Mouse (Mus musculus) cortical plate, adult 2 months (tissue): Measurements from ENCODE around the gene Lamp1. TPM values are rescaled to one million over a fixed set of nuclear protein-coding genes. Genes with fewer than 3 reads are reported as not detected.

ENCODE experiments used
- H3K27ac ChIP-seq: fragments of 200-500 bp; 2 replicates; pipeline ENCODE4 v1.5.1; 2012; ENCODE audit warnings: low read length, control low read depth, inconsistent platforms; ENCODE audit not compliant: insufficient read depth
- H3K4me1 ChIP-seq: fragments of 200-500 bp; 2 replicates; pipeline ENCODE4 v1.6.1; 2011; ENCODE audit warnings: low read length; ENCODE audit not compliant: control insufficient read depth, insufficient read depth
- H3K4me3 ChIP-seq: fragments of 200-500 bp; 2 replicates; pipeline ENCODE4 v1.5.1; 2011; ENCODE audit warnings: mild to moderate bottlenecking, low read length, control low read depth; ENCODE audit not compliant: insufficient read depth
- CTCF ChIP-seq: fragments of 200-500 bp; IDR thresholded peaks from 2 replicates; pipeline ENCODE4 v1.5.1; 2011; ENCODE audit warnings: mild to moderate bottlenecking, control low read depth, low read length; ENCODE audit not compliant: insufficient read depth; ENCODE audit errors: extremely low read depth
- POLR2A ChIP-seq: fragments of 200-500 bp; IDR thresholded peaks from 2 replicates; pipeline ENCODE4 v1.6.1; 2011; ENCODE audit warnings: mild to moderate bottlenecking, low read length, control low read depth; ENCODE audit not compliant: insufficient read depth; ENCODE audit errors: extremely low read depth
- polyA plus RNA-seq: library from polyadenylated mRNA; depleted of rRNA; stranded (reverse); fragments of >200 nt; gene quantifications from 2 replicates; pipeline ENCODE4 v1.2.3, GENCODE M21; 2012; rRNA removed

Gene Lamp1
- polyA plus RNA-seq, 1 experiment, result 453 TPM

- Histone ChIP-seq H3K27ac (no peak overlapping the region), H3K4me3 (no peak overlapping the region), H3K4me1 (no peaks in the 10 kb centered on the region)
- no peak for TF ChIP-seq POLR2A
- no peak for TF ChIP-seq CTCF
Observed at GRCm38 (mm10) chr8:13224426-13224825, 65.5 kb downstream of the Lamp1 start.

Other genes with a start within 250 kb of the Lamp1 start
- gene F7, start 133.1 kb upstream of the Lamp1 start, polyA plus RNA-seq, result 0.11 and 0.13 TPM in 2 replicates
- gene F10, start 121.9 kb upstream of the Lamp1 start, polyA plus RNA-seq, result 0.06 TPM in 1 of 2 replicates, not detected in the other
- 0.06 and 0.08 TPM in 2 replicates for gene Proz, start 98.2 kb upstream of the Lamp1 start, polyA plus RNA-seq
- 32.8 and 36.1 TPM in 2 replicates for gene Pcid2, start 53.7 kb upstream of the Lamp1 start, polyA plus RNA-seq
- gene Cul4a, start 53.5 kb upstream of the Lamp1 start, polyA plus RNA-seq, result 45.5 and 46.9 TPM in 2 replicates
- gene Grtp1, start 41.5 kb downstream of the Lamp1 start, polyA plus RNA-seq, result 6.5 and 6.7 TPM in 2 replicates
- gene Adprhl1, start 95.0 kb downstream of the Lamp1 start, polyA plus RNA-seq, result 0.38 and 0.54 TPM in 2 replicates
- 56.4 TPM in 2 replicates for gene Dcun1d2, start 129.0 kb downstream of the Lamp1 start, polyA plus RNA-seq
- gene Tmco3, start 129.0 kb downstream of the Lamp1 start, polyA plus RNA-seq, result 43.1 and 43.3 TPM in 2 replicates
- gene Tfdp1, start 179.6 kb downstream of the Lamp1 start, polyA plus RNA-seq, result 76.6 and 77.6 TPM in 2 replicates
- gene Atp4b, start 237.7 kb downstream of the Lamp1 start, polyA plus RNA-seq, result not detected in 2 replicates
- 0.02 TPM in 1 of 2 replicates, not detected in the other for gene Grk1, start 245.9 kb downstream of the Lamp1 start, polyA plus RNA-seq